Mouse (Mus musculus): ENCODE data around the gene Tbc1d16.

The Tbc1d16 gene

GRCm38 (mm10) chr11:119205738-119206137 is 22.6 kb downstream of the Tbc1d16 start:
- no peak for DNase-seq

DNA sequence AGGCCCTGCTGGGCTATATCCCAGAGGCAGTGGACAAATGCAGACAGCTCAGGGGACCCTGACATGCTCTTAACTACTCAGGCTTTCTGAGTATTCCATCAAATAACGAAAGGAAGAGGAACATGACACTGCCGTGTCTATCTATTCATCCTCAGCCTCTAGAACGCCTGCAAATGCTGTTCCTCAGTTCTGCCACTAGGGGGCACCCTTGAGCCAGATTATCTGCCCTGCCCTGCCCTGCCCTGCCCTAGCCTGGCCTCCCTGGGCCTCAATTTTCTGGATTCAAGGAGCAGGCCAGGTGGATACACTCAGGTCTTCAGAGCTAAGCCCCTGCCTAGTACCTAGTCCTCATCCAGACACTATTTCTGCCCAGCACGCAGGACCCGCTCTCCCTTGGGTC is 24.9 kb downstream of the Tbc1d16 start:
- no peak for DNase-seq

- DNase-seq: no peak
These were observed 29.1 kb downstream of the Tbc1d16 start for GRCm38 (mm10) chr11:119199233-119199601.

GRCm38 (mm10) chr11:119198564-119199232 is 29.6 kb downstream of the Tbc1d16 start:
- DNase-seq: peak; percentile 81

DNA sequence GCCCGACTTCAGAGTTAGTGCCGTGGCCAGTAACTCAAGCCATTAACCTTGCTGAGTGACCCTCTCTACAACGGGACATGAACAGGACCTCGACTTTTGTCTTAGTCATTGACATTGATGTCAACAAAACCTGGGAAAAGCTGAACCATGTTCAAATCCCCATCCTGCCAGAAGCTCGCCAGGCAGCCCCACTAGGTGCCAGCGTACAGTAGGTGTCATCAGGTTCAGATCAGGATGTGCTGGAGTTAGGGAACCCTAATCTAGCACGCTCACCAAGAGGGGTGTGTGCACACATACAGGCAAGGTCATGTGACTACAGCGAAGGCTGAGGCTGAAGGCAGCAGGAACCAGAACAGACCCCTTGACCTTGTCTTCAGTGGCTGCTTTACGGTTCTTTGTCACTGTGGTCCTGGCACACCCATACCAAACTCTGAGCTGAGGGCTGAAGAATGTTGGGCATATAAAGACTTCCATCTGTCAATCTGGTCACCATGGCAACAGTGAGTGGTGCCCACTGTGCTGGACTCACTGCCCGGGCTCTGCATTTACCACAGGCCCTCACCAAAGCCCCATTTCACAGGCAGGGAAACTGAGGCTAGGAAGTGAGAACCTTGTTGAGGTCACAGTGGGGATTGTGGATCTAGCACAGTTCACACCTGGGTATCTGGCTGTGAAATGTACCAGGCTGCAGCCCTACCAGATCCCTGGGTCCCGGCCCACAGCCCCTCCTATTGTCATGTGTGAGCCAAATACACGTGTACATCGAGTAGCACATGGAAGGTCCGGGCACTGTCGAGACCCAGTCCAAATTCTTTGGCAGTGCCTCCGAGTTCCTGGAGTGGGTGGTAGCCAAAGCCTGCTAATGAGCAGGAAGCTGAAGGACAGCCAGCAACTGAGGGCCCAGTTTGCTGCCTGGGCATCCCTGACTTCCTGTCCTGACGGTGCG is 30.4 kb downstream of the Tbc1d16 start:
- peak; percentile 80 for DNase-seq

GRCm38 (mm10) chr11:119192605-119193004 is 35.7 kb downstream of the Tbc1d16 start:
- no peak for DNase-seq

DNA sequence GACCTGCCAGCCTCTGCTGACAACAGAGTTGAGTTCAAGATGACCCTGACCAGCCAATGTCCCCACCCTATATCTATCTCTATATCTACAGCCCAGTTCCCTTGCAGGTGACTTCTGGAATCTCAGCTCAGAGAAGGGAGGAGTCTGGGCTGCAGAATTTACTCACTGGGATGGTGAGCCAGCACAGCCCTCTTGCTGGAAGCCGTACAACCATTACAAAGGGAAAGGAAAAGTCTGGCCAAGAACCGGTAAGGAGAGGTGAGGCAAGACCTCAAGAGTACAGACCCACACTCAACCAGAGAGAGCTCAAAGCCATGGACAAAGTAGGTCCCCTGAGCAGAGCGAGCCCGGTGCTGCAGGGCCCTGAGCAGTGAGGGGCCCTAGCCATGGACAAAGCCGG is 36.1 kb downstream of the Tbc1d16 start:
- no peak for DNase-seq

- DNase-seq: no peak
These were observed 36.7 kb downstream of the Tbc1d16 start for GRCm38 (mm10) chr11:119191606-119192081.

DNA sequence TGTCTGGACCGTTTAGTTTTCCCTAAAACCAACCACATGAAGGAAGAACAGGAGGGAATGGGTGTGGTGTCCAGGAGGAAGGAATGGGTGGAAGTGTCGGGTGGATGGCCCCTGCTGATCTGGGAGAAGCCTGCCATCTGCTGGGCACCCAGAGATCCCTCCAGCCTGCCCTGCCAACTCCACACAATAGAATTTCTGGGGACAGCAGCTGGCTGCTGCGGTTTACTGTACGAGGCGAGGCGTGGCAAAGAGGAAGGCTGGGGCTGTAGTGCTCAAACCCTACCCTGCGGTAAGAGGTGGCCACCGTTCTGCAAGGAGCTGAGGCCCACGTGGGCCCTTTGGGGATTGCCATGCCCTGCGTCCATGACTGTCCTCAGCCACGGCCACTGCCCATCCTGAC is 37.8 kb downstream of the Tbc1d16 start:
- peak; percentile 65 for DNase-seq

DNA sequence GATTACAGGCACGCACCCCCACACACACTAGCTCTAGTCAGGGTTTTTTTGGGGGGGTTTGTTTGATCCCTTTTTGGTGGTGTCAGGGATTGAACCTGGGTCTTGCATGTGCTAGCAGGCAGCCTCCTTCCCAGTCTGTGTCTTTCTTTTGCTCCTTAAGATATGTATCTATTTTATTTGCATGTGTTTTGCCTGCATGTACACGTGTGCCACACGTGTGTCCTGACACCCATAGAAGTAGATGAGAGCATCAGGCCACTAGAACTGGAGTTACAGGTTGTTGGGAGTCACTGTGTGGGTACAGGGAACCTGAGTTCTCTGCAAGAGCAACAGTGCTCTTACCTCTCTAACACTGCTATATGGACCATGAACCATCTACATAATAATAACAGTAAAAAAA is 39.0 kb downstream of the Tbc1d16 start:
- no peak for DNase-seq

DNA sequence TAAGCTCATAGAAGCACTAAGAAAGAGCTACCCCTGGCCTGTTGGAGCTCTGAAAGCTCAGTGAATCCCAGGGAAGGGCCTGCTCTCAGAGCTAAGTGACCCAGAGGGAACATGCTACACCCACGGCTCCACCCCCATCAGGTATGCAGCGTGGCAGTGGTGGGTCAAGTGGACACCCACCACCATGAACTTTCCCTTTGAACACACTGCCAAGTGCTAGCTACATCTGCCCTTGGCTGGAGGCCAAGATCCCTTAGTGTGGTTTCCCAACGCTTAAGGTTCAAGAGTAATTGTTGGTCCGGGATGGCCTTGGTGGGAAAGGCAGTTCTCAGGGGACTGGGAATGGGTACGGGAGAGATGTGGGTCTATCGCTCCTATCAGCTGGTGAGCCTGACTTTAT is 39.9 kb downstream of the Tbc1d16 start:
- no peak for DNase-seq

- DNase-seq: no peak
These were observed 40.5 kb downstream of the Tbc1d16 start for GRCm38 (mm10) chr11:119187800-119188197.

DNA sequence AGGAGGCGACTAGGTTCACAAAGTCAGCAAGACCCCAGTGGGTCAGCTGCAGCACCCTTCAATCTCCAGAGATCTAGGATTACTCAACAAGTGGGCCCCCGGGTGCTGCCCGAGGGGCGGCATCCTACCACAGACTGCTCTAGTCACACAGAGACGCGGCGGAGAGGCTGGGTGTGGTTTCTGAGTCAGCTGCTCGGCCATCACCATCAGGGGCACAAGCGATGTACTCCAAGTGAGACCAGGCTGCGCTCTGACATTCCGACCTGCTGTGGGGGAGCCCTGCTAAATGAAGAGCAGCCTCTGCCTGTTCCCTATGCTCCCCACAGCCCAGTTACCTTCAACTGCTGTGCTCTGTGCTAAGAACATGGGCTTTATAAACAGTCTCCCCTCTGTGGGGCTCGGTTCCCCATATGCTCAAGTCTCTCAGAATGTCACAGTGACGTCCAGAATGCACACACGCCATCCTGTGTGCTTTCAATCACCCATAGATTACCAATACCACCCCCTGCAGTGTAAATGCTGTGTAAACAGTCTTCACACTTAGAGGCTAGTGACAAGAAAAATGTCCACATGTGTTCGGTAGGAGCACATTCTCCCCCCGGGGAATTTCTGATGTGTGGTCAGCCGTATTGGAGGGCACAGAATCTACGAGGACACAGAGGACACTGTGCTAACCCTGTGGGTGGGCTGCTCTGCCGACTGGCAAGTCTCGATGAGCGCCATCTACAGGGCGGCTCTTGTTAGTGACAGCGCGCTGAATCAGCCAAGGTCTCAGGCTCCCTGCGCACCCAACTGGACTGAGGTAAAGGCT is 41.1 kb downstream of the Tbc1d16 start:
- DNase-seq: peak; percentile 65

GRCm38 (mm10) chr11:119186381-119186780 is 41.9 kb downstream of the Tbc1d16 start:
- DNase-seq: no peak

- no peak for DNase-seq
These were observed 44.5 kb downstream of the Tbc1d16 start for GRCm38 (mm10) chr11:119183684-119184310.

DNA sequence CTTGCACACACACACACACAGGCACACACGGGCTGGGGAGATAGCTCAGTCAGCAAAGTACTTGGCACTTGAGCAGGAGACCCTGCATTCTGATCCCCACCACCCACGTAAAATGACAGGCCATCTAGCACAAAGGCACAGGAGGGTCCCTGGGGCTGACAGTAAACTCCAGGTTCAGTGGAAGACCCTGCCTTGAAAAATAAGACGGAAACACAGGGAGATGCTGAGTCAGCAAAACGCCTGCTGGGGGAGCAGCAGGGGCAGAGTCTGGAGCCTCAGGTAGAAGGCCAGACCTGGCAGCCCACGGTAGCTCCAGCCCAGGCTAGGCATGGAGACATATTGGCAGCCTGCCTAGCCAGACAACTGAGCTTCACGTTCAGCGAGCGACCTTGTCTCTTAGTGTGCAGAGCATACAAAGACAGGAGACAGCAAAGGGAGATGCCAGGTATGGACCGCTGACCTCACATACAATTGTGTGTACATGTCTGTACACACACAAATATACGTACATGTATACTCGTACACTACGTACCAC is 46.4 kb downstream of the Tbc1d16 start:
- DNase-seq: no peak

DNA sequence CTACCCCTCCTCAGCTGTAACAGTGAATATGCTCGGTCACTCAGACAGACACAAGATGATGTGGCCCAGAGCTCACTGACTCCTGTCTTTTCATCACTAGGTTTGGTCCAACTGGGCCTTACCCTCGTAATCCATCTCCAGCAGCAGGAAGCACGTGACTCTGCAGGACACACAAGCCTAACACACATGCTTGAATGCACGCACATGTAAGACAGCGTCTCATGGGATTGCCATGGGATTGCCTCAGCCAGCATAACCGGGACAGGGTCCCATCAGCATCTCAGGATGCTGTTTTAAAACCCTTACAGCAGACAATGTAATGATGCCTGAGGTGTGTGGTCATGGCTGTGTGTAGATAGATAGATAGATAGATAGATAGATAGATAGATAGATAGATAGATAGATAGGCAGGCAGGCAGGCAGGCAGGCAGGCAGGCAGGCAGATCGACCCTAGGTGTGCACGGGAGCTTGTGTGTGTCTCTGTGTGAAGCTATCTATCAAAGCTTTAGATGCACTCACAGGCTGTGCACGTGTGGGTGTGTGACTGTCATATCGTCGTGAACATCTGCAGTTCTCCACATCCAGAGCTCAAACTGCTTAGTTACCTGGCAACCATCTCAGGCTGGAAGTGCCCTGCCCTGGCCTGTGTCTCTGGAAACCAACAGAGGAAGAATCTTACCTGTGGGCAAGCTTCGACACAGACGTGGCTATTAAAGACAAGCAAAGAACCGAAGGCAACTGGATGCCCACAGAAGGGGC is 47.3 kb downstream of the Tbc1d16 start:
- no peak for DNase-seq

DNA sequence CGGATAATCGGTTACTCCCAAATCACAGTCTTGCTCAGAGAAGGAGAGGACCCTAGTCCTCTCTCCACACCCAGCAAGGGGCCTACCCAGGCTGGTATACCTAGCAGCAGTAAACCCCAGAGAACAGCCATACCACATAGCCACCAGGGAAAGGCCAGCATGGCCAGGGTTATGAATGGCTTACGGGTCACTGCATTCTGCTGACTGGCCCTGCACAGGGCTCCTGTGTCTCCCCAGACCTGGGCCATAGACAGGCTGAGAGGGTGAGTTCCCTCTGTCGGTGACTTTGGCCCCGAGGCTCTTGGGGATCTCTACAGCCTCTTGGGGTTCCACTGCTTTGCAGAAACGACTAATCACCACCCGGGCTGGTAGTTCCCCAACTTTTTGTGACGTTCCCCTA is 50.0 kb downstream of the Tbc1d16 start:
- DNase-seq: no peak

GRCm38 (mm10) chr11:119176389-119177179 is 51.7 kb downstream of the Tbc1d16 start:
- no peak for DNase-seq

GRCm38 (mm10) chr11:119171588-119171987 is 56.7 kb downstream of the Tbc1d16 start:
- no peak for DNase-seq

- DNase-seq: no peak
These were observed 59.4 kb downstream of the Tbc1d16 start for GRCm38 (mm10) chr11:119168851-119169250.

Data from cerebellum, adult 8-10 months (tissue).